24 mouse cellular contexts compared by ENCODE assay signal in genomic region chr2:103270556-103271160, GRCm38 (mm10). TPM values are rescaled to one million over a fixed set of nuclear protein-coding genes. Genes with fewer than 3 reads are reported as not detected.
A peak's percentile ranks its signal among the peaks of the same experiment; 100 is the strongest.
DNase-seq lines count a peak whose midpoint lies in the region; ATAC-seq and TF ChIP-seq lines count a peak whose summit lies in the region.
"Had no signal": no experiment of that assay in that cellular context is flagged by ENCODE, and none has a peak within 500 bp of the region (broad histone marks: within the 10 kb centered on the region; RNA-seq: fewer than 3 reads in every experiment).

No protein-coding gene starts in this region.

- H3K36me3 ChIP-seq in heart, embryonic 12.5 days, result no peaks in the 10 kb centered on the region
- no peaks in the 10 kb centered on the region for H3K36me3 ChIP-seq in midbrain, postnatal 0 days (ENCODE audit: insufficient read depth, low read length)
- H3K36me3 ChIP-seq in midbrain, embryonic 16.5 days (ENCODE audit: control insufficient read depth, insufficient read depth, low read length), result no peaks in the 10 kb centered on the region
- H3K36me3 ChIP-seq: embryonic facial prominence, embryonic 10.5 days; forebrain, embryonic 10.5 days; G1E; heart, embryonic 10.5 days; heart, embryonic 15.5 days had no signal

- DNase-seq in adrenal gland, adult 2 months, result peak; percentile 66
- DNase-seq in adrenal gland, postnatal 10 days, result no peak
- peak; percentile 76 for DNase-seq in heart, adult 11 months
- peak; percentile 5 for DNase-seq in midbrain, postnatal 0 days (ENCODE audit: low spot score)
- DNase-seq in kidney, adult 9 months, result no peak
- DNase-seq: B cell, adult 2 months; cerebellum, adult 11-12 months; cerebellum, adult 9-10 months; gastrocnemius, adult 2 months; gastrocnemius, postnatal 36 days; heart, adult 18-20 months; heart, postnatal 14 days had no signal

- ATAC-seq in heart, embryonic 12.5 days (ENCODE audit: insufficient number of reproducible peaks, low FRiP score), result no peak
- ATAC-seq in midbrain, postnatal 0 days (ENCODE audit: low FRiP score), result no peak
- no peak for ATAC-seq in midbrain, embryonic 16.5 days
- ATAC-seq: activated CD4-positive, CD25-positive, alpha-beta regulatory T cell, adult 4 months; CD4-positive, CD25-positive, alpha-beta regulatory T cell, adult 4 months; forebrain, embryonic 14.5 days; intestine, embryonic 16.5 days had no signal

- H3K27me3 ChIP-seq in heart, embryonic 12.5 days (replicated peaks), result no peaks in the 10 kb centered on the region
- H3K27me3 ChIP-seq in midbrain, postnatal 0 days (ENCODE audit: insufficient read depth, low read length), result no peaks in the 10 kb centered on the region
- no peaks in the 10 kb centered on the region for H3K27me3 ChIP-seq in midbrain, embryonic 16.5 days (ENCODE audit: control insufficient read depth, insufficient read depth, low read depth, low read length)
- H3K27me3 ChIP-seq: heart, embryonic 15.5 days had no signal

- TF ChIP-seq CTCF in midbrain, postnatal 0 days (IDR thresholded peaks at IDR 0.05), result no peak

- no peak overlapping the region for H3K4me3 ChIP-seq in heart, embryonic 12.5 days
- H3K4me3 ChIP-seq in midbrain, postnatal 0 days (ENCODE audit: low read depth, low read length), result no peak overlapping the region
- H3K4me3 ChIP-seq in midbrain, embryonic 16.5 days (ENCODE audit: low read depth, low read length), result no peak overlapping the region
- H3K4me3 ChIP-seq: embryonic facial prominence, embryonic 10.5 days; forebrain, embryonic 10.5 days; gastrocnemius, adult 2 months; heart, embryonic 10.5 days; heart, embryonic 15.5 days had no signal

- no peak overlapping the region for H3K9ac ChIP-seq in heart, embryonic 12.5 days
- no peak overlapping the region for H3K9ac ChIP-seq in midbrain, postnatal 0 days (replicated peaks; ENCODE audit: low read length, poor library complexity, severe bottlenecking)
- H3K9ac ChIP-seq in midbrain, embryonic 16.5 days (ENCODE audit: low read depth, low read length), result no peak overlapping the region
- H3K9ac ChIP-seq: heart, embryonic 15.5 days; hindbrain, embryonic 14.5 days had no signal

- WGBS in heart, embryonic 12.5 days, result 73% methylated on average over 5 of the region's 5 CpGs
- 78% methylated on average over 5 of the region's 5 CpGs for WGBS in midbrain, postnatal 0 days
- 88% methylated on average over 5 of the region's 5 CpGs for WGBS in midbrain, embryonic 16.5 days

- H3K27ac ChIP-seq in heart, embryonic 12.5 days (ENCODE audit: poor library complexity, severe bottlenecking), result no peak overlapping the region
- no peak overlapping the region for H3K27ac ChIP-seq in midbrain, postnatal 0 days (ENCODE audit: low read depth, low read length)
- H3K27ac ChIP-seq in midbrain, embryonic 16.5 days (ENCODE audit: low read length), result no peak overlapping the region
- H3K27ac ChIP-seq: embryonic facial prominence, embryonic 10.5 days; forebrain, embryonic 10.5 days; gastrocnemius, adult 2 months; heart, embryonic 10.5 days; heart, embryonic 15.5 days; hindbrain, embryonic 14.5 days had no signal

- H3K4me1 ChIP-seq in heart, embryonic 12.5 days (replicated peaks), result no peaks in the 10 kb centered on the region; the same call in 1 of the 2 replicates
- no peaks in the 10 kb centered on the region for H3K4me1 ChIP-seq in midbrain, postnatal 0 days (ENCODE audit: insufficient read depth, low read length)
- no peaks in the 10 kb centered on the region for H3K4me1 ChIP-seq in midbrain, embryonic 16.5 days (ENCODE audit: control insufficient read depth, insufficient read depth, low read length)
- H3K4me1 ChIP-seq: embryonic facial prominence, embryonic 10.5 days; forebrain, embryonic 10.5 days; heart, embryonic 15.5 days had no signal

- no peak overlapping the region for H3K4me2 ChIP-seq in heart, embryonic 12.5 days
- no peak overlapping the region for H3K4me2 ChIP-seq in midbrain, postnatal 0 days (ENCODE audit: low read depth, low read length, poor library complexity, severe bottlenecking)
- H3K4me2 ChIP-seq in midbrain, embryonic 16.5 days (ENCODE audit: low read length), result no peak overlapping the region
- H3K4me2 ChIP-seq: heart, embryonic 15.5 days; hindbrain, embryonic 14.5 days had no signal

- no peaks in the 10 kb centered on the region for H3K9me3 ChIP-seq in heart, embryonic 12.5 days (replicated peaks)
- H3K9me3 ChIP-seq in midbrain, postnatal 0 days (ENCODE audit: low read length), result no peaks in the 10 kb centered on the region
- H3K9me3 ChIP-seq in midbrain, embryonic 16.5 days (replicated peaks; ENCODE audit: control insufficient read depth, low read length, poor library complexity, severe bottlenecking), result no peaks in the 10 kb centered on the region
- H3K9me3 ChIP-seq: embryonic facial prominence, embryonic 10.5 days; forebrain, embryonic 10.5 days; G1E; heart, embryonic 10.5 days; heart, embryonic 15.5 days had no signal

RNA-seq across cellular contexts. Expression of gene Ehf, which starts 32.4 kb away (rescaled TPM):
- total RNA-seq in adrenal gland, adult 2 months (2021), result 1 to 10 TPM in 1 of 2 experiments, not detected in 1; 1.4 TPM
- polyA plus RNA-seq in adrenal gland, adult 2 months (2012; rRNA removed), result 0.17 and 0.72 TPM in 2 replicates
- total RNA-seq in adrenal gland, postnatal 10 days (2021), result under 1 TPM; 0.36 to 0.48 TPM
- 0.26 TPM in 1 of 2 replicates, not detected in the other for polyA plus RNA-seq in heart, embryonic 12.5 days (2016; fragmentation: Nextera tagmentation; extraction: Ambion mirVana)
- 0.05 TPM in 1 of 2 replicates, not detected in the other for total RNA-seq in midbrain, postnatal 0 days (2014; rRNA removed)
- 0.22 TPM in 1 of 2 replicates, not detected in the other for polyA plus RNA-seq in midbrain, postnatal 0 days (2015; fragmentation: Nextera tagmentation; extraction: Ambion mirVana)
- polyA plus RNA-seq in midbrain, embryonic 16.5 days (2015; fragmentation: Nextera tagmentation; extraction: Ambion mirVana), result 0.10 and 0.19 TPM in 2 replicates
- polyA plus RNA-seq: activated CD4-positive, CD25-positive, alpha-beta regulatory T cell, adult 4 months; embryonic facial prominence, embryonic 10.5 days; forebrain, embryonic 10.5 days; heart, embryonic 10.5 days had no signal

Comparison
In these comparisons a context has a peak if more than half of its experiments do, and no peak if none do; other contexts are left out.
1. DNase-seq: peak in adrenal gland, adult 2 months (single experiment), heart, adult 11 months (single experiment) and midbrain, postnatal 0 days (single experiment); none in adrenal gland, postnatal 10 days (single experiment) and kidney, adult 9 months (single experiment).